Mouse (Mus musculus): Measurements from ENCODE around the gene D10Wsu102e. TPM values are rescaled to one million over a fixed set of nuclear protein-coding genes. Genes with fewer than 3 reads are reported as not detected.
A peak's percentile ranks its signal among the peaks of the same experiment; 100 is the strongest.

D10Wsu102e gene
- polyA plus RNA-seq, 1 experiment from 2014 or later = 0.18 TPM

- no peaks in the 10 kb centered on the region for H3K4me1 ChIP-seq (replicated peaks)
- 36% methylated on average over 6 of the region's 6 CpGs for WGBS (ENCODE audit: insufficient replicate concordance)
- H3K4me2 ChIP-seq = no peak overlapping the region
- H3K9me3 ChIP-seq (replicated peaks) = no peaks in the 10 kb centered on the region
- no peak overlapping the region for H3K27ac ChIP-seq (replicated peaks)
- H3K9ac ChIP-seq = no peak overlapping the region
- no peaks in the 10 kb centered on the region for H3K36me3 ChIP-seq (replicated peaks)
- H3K27me3 ChIP-seq = peaks cover 25% of the 10 kb centered on the region
- ATAC-seq (ENCODE audit: insufficient read depth) = no peak
- no peak overlapping the region for H3K4me3 ChIP-seq (replicated peaks)
Measured at GRCm38 (mm10) chr10:83330336-83330735, 29.7 kb upstream of the D10Wsu102e start.

GRCm38 (mm10) chr10:83331811-83332210, 28.2 kb upstream of the D10Wsu102e start:
- peaks cover 40% of the 10 kb centered on the region for H3K27me3 ChIP-seq
- no peak overlapping the region for H3K4me3 ChIP-seq (replicated peaks)
- H3K4me1 ChIP-seq (replicated peaks) = peaks cover under 1% of the 10 kb centered on the region; the same call in 1 of the 2 replicates
- H3K9me3 ChIP-seq (replicated peaks) = no peaks in the 10 kb centered on the region
- H3K36me3 ChIP-seq (replicated peaks) = no peaks in the 10 kb centered on the region
- no peak overlapping the region for H3K27ac ChIP-seq (replicated peaks)
- no peak overlapping the region for H3K9ac ChIP-seq
- no peak for ATAC-seq (ENCODE audit: insufficient read depth)
- no peak overlapping the region for H3K4me2 ChIP-seq
- WGBS (ENCODE audit: insufficient replicate concordance) = 61% methylated on average over 5 of the region's 5 CpGs

- H3K4me2 ChIP-seq = no peak overlapping the region
- H3K9ac ChIP-seq = no peak overlapping the region
- 70% methylated on average over 11 of the region's 11 CpGs for WGBS (ENCODE audit: insufficient replicate concordance)
- H3K4me3 ChIP-seq (replicated peaks) = no peak overlapping the region
- no peaks in the 10 kb centered on the region for H3K36me3 ChIP-seq (replicated peaks)
- ATAC-seq (ENCODE audit: insufficient read depth) = no peak
- H3K27me3 ChIP-seq = peaks cover 48% of the 10 kb centered on the region
- no peak overlapping the region for H3K27ac ChIP-seq (replicated peaks)
- H3K9me3 ChIP-seq (replicated peaks) = no peaks in the 10 kb centered on the region
- H3K4me1 ChIP-seq (replicated peaks) = peaks cover 8% of the 10 kb centered on the region
Measured at GRCm38 (mm10) chr10:83332581-83332980, 27.4 kb upstream of the D10Wsu102e start.

GRCm38 (mm10) chr10:83336336-83336735, 23.7 kb upstream of the D10Wsu102e start:
- 19% methylated on average over 7 of the region's 7 CpGs for WGBS (ENCODE audit: insufficient replicate concordance)
- ATAC-seq (ENCODE audit: insufficient read depth) = no peak
- peaks cover 72% of the 10 kb centered on the region for H3K27me3 ChIP-seq

GRCm38 (mm10) chr10:83337159-83337951, 22.7 kb upstream of the D10Wsu102e start, which contains the start of gene Slc41a2:
Gene Slc41a2, minus strand, starts transcription at chr10:83337882.
- Histone ChIP-seq H3K9ac (no peak within 1 kb of the TSS), H3K4me1 (replicated peaks) (peaks cover 11% of the 10 kb centered on the region)
- peak; percentile 15; the same call in 1 of the 2 replicates for ATAC-seq (ENCODE audit: insufficient read depth)

More at GRCm38 (mm10) chr10:83336336-83336735, 23.7 kb upstream of the D10Wsu102e start:
- peaks cover 11% of the 10 kb centered on the region for H3K4me1 ChIP-seq (replicated peaks)
- H3K36me3 ChIP-seq (replicated peaks) = no peaks in the 10 kb centered on the region
- no peak overlapping the region for H3K27ac ChIP-seq (replicated peaks)
- no peak overlapping the region for H3K4me2 ChIP-seq
- H3K9me3 ChIP-seq (replicated peaks) = no peaks in the 10 kb centered on the region
- no peak overlapping the region for H3K4me3 ChIP-seq (replicated peaks)
- H3K9ac ChIP-seq = no peak overlapping the region

GRCm38 (mm10) chr10:83337971-83338598, 21.9 kb upstream of the D10Wsu102e start:
- no peak for ATAC-seq (ENCODE audit: insufficient read depth)
- H3K27me3 ChIP-seq = peaks cover 65% of the 10 kb centered on the region

More at GRCm38 (mm10) chr10:83337159-83337951, 22.7 kb upstream of the D10Wsu102e start, which contains the start of gene Slc41a2:
- Histone ChIP-seq H3K9me3 (replicated peaks) (no peaks in the 10 kb centered on the region), H3K27ac (replicated peaks) (no peak within 1 kb of the TSS), H3K4me3 (replicated peaks) (peak within 1 kb of the TSS; percentile 49), H3K36me3 (replicated peaks) (no peaks in the 10 kb centered on the region), H3K27me3 (peaks cover 72% of the 10 kb centered on the region), H3K4me2 (peak within 1 kb of the TSS; percentile 71)
- WGBS (ENCODE audit: insufficient replicate concordance) = 1% methylated on average over 101 of the region's 102 CpGs

GRCm38 (mm10) chr10:83341226-83341625, 18.8 kb upstream of the D10Wsu102e start:
- Histone ChIP-seq H3K27ac (replicated peaks) (no peak overlapping the region), H3K4me3 (replicated peaks) (no peak overlapping the region), H3K4me2 (no peak overlapping the region), H3K9me3 (replicated peaks) (no peaks in the 10 kb centered on the region), H3K27me3 (peaks cover 38% of the 10 kb centered on the region), H3K4me1 (replicated peaks) (peaks cover 11% of the 10 kb centered on the region), H3K36me3 (replicated peaks) (no peaks in the 10 kb centered on the region), H3K9ac (no peak overlapping the region)
- no peak for ATAC-seq (ENCODE audit: insufficient read depth)
- 27% methylated on average over 2 of the region's 2 CpGs for WGBS (ENCODE audit: insufficient replicate concordance)

More at GRCm38 (mm10) chr10:83337971-83338598, 21.9 kb upstream of the D10Wsu102e start:
- no peak overlapping the region for H3K27ac ChIP-seq (replicated peaks)
- H3K4me1 ChIP-seq (replicated peaks) = peaks cover 11% of the 10 kb centered on the region
- H3K36me3 ChIP-seq (replicated peaks) = no peaks in the 10 kb centered on the region
- 39% methylated on average over 9 of the region's 9 CpGs for WGBS (ENCODE audit: insufficient replicate concordance)
- no peak overlapping the region for H3K9ac ChIP-seq
- peak overlapping the region; percentile 49 for H3K4me3 ChIP-seq (replicated peaks)
- peak overlapping the region; percentile 71 for H3K4me2 ChIP-seq
- H3K9me3 ChIP-seq (replicated peaks) = no peaks in the 10 kb centered on the region

- no peak overlapping the region for H3K4me3 ChIP-seq (replicated peaks)
- no peak overlapping the region for H3K4me2 ChIP-seq
- H3K27me3 ChIP-seq = peaks cover 20% of the 10 kb centered on the region
- no peak for ATAC-seq (ENCODE audit: insufficient read depth)
- no peaks in the 10 kb centered on the region for H3K9me3 ChIP-seq (replicated peaks)
- no peaks in the 10 kb centered on the region for H3K36me3 ChIP-seq (replicated peaks)
- no peak overlapping the region for H3K9ac ChIP-seq
- no peaks in the 10 kb centered on the region for H3K4me1 ChIP-seq (replicated peaks)
- 62% methylated on average over 5 of the region's 5 CpGs for WGBS (ENCODE audit: insufficient replicate concordance)
- H3K27ac ChIP-seq (replicated peaks) = no peak overlapping the region
Measured at GRCm38 (mm10) chr10:83343171-83343570, 16.9 kb upstream of the D10Wsu102e start.

GRCm38 (mm10) chr10:83343828-83344685, 16.0 kb upstream of the D10Wsu102e start:
- no peak overlapping the region for H3K4me2 ChIP-seq
- H3K27ac ChIP-seq (replicated peaks) = no peak overlapping the region
- no peaks in the 10 kb centered on the region for H3K36me3 ChIP-seq (replicated peaks)
- H3K9ac ChIP-seq = no peak overlapping the region
- 46% methylated on average over 2 of the region's 2 CpGs for WGBS (ENCODE audit: insufficient replicate concordance)
- no peaks in the 10 kb centered on the region for H3K4me1 ChIP-seq (replicated peaks)
- ATAC-seq (ENCODE audit: insufficient read depth) = no peak
- H3K27me3 ChIP-seq = peaks cover 13% of the 10 kb centered on the region
- H3K4me3 ChIP-seq (replicated peaks) = no peak overlapping the region
- H3K9me3 ChIP-seq (replicated peaks) = no peaks in the 10 kb centered on the region

GRCm38 (mm10) chr10:83345693-83346358, 14.2 kb upstream of the D10Wsu102e start:
- Histone ChIP-seq H3K27me3 (peaks cover 7% of the 10 kb centered on the region), H3K4me3 (replicated peaks) (no peak overlapping the region), H3K4me2 (no peak overlapping the region), H3K9me3 (replicated peaks) (no peaks in the 10 kb centered on the region), H3K4me1 (replicated peaks) (no peaks in the 10 kb centered on the region), H3K27ac (replicated peaks) (no peak overlapping the region), H3K9ac (no peak overlapping the region), H3K36me3 (replicated peaks) (no peaks in the 10 kb centered on the region)
- ATAC-seq (ENCODE audit: insufficient read depth) = no peak
- WGBS (ENCODE audit: insufficient replicate concordance) = 54% methylated on average over 7 of the region's 7 CpGs
